Mouse (Mus musculus): Measurements from ENCODE around the gene Ralgapa2. TPM values are rescaled to one million over a fixed set of nuclear protein-coding genes. Genes with fewer than 3 reads are reported as not detected.

Gene Ralgapa2
- total RNA-seq, 2 experiments from 2014 or later, result 10.6 to 11.9 TPM

GRCm38 (mm10) chr2:146278381-146278780 lies 233.8 kb downstream of the Ralgapa2 start:
- ATAC-seq (replicated peaks; ENCODE audit: poor library complexity, severe bottlenecking), result no peak

GRCm38 (mm10) chr2:146266539-146266938 lies 245.6 kb downstream of the Ralgapa2 start:
- no peak for ATAC-seq (replicated peaks; ENCODE audit: poor library complexity, severe bottlenecking)

GRCm38 (mm10) chr2:146265045-146265444 lies 247.1 kb downstream of the Ralgapa2 start:
- peak; percentile 43 for ATAC-seq (replicated peaks; ENCODE audit: poor library complexity, severe bottlenecking)

DNA sequence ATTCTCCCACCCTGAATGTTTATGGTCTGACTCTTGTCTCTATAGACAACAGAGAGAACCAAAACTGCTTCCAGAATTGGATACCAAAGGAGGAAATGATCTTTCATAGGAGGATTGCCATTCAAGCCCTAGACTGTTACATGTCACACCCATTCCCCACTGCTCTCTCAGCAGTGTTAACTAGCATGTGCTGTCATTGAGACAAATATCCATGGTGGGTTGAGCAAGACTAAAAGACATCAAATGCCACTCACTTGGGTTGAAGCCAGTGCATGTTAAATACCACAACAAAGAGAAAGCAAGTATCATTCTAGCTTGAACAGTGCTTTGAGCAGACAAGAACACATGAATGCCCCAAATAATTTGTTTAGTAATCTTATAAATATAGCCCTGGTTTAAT lies 249.2 kb downstream of the Ralgapa2 start:
- ATAC-seq (replicated peaks; ENCODE audit: poor library complexity, severe bottlenecking), result no peak

DNA sequence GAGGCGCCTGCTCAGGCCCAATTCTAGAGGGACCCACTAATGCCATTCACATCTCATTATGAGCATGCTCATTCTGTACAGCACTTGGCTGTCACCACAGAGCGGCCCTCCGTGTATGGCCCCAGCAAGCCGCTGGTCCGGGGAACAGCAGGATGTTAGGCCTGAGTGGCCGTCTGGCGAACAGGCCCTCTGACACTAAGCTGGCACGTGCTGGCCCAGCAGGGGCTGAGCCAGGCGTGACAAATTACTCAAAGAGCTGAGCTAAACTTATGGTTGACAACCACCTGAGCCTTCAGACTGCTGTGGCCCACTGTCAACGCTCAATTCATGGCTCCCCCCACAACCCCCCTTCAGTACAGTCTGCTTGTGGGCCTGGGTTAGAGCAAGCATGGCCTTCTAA lies 249.9 kb downstream of the Ralgapa2 start:
- ATAC-seq (replicated peaks; ENCODE audit: poor library complexity, severe bottlenecking), result no peak

DNA sequence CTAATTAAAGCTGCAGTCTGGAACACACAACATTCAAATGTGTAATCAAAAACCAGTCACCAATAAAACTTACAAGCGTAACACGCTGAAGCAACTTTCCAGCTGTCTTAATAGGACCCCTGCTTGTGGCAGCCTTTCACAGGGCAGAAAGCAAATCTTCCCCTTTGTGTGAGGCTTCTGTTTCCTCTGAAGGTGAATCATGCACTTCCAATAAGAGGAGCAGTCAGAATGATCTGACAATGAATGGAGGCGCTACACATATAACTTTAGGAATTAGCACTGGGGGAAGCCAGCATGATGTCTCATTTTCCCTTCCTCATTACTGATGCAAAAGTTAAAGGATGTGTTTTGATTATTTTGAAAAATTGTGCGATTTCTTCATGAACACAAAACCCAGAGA lies 251.0 kb downstream of the Ralgapa2 start:
- ATAC-seq (replicated peaks; ENCODE audit: poor library complexity, severe bottlenecking), result no peak

DNA sequence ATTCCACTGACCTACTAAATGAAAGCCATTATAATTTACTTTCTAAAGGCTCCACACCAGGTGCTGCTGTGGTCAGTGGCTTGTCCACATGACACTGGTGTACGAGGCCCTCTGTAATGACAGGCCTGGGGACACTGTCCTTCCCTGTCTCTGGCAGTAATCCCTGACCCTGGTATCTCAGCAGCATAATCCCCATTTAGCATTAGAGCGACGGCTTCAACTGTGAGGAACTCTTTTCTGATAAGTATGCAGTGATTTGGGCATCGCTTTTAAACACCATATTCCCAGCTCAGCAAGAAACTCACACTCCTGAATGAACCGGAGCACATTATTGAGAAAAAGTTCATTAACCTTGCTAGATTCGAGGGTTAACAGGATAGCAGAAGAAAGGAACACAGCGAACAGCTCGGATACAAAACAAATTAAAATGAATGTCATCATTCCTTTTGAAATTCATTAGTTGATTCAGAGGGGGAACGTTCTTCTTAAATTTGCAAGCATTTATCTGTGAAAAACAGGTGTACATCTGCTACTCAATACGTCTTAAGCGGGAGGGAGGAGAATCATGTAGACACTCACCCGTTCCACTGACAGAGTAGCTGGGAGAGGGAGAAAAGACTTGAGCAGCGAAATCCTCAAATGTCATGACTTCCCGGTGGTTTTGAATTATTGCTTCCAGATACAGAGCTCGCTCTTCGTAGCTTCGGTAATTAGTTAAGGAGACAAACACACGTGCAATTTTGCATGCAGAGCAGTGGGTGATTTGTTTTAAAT lies 252.2 kb downstream of the Ralgapa2 start:
- no peak for ATAC-seq (replicated peaks; ENCODE audit: poor library complexity, severe bottlenecking)

DNA sequence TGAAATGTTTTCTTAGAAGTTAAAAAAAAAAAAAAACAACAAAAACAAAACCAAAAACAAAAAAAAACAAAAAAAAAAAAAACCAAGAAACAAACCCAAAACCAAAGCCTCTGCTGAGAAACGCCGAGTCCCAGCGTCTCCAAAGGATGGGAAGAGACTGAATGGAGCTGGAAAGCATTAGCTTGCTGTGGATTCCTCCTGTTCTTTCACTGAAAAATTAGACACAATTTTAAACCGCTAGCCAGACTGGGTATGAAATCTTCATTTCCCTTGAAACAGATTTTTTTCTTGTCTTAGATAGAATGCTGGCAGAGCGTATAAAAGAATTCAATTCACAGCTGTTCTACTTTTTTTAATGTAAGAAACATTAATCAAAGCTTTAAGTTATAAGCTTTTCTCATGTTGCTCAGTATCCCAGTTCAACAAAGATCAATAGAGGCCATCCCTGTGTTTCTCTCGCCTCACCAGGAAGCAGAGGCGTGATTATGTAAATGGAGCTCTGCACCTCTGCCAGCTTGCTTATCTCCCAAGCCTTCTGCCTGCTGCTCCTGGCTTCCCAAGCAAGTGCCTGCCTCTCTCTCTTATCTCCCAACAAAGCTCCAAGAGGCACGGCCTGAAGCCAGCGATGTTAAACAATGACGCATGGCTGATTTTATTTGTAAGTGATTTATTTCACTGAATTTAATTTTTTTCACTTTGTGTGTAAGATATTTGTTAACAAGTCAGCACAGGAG lies 253.2 kb downstream of the Ralgapa2 start:
- ATAC-seq (replicated peaks; ENCODE audit: poor library complexity, severe bottlenecking), result no peak

- no peak for ATAC-seq (replicated peaks; ENCODE audit: poor library complexity, severe bottlenecking)
Observed at GRCm38 (mm10) chr2:146257609-146258008, 254.5 kb downstream of the Ralgapa2 start.

DNA sequence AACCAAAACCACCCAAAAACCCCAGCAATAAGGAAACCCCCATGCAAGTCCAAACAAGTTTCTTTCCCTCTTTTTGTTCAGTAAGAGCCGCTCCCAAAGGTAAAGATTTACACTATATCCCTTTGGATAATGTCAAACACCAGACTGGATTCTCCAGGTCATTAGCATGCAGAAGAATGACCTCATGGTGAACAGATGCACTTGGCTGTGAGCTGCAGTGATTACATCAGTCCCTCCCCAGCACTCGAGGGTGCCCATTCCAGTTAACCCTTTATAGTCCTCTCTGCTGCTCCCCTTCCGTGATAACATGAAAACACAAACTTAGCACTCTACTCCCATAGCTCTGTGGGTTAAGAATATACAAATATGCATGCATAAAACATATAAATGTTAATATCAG lies 255.1 kb downstream of the Ralgapa2 start:
- no peak for ATAC-seq (replicated peaks; ENCODE audit: poor library complexity, severe bottlenecking)

DNA sequence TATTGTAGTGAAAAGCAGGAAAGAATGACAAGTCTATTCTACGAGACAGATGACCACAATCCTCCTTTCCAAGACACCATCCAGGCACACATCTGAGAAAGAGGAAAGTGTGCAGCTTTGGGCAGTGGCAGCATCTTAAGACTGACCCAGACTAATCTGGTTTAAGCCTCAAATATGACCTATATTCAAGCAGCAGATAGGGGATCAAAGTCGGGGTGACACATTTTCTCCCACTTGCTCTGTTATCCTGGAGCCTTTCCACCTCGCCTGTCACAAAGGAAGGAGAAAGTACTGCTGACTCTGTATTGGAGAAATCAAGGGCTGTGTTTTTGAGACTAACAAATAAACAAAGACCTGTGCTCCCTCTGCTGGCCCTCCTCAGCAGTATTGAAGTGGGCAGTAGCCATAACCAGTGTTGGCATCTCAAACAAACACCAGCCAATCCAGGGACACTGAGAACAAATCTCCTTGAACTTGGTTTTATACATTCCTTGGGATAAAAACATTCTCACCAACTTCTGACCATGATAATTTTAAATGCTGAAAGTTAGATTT lies 255.7 kb downstream of the Ralgapa2 start:
- no peak for ATAC-seq (replicated peaks; ENCODE audit: poor library complexity, severe bottlenecking)

DNA sequence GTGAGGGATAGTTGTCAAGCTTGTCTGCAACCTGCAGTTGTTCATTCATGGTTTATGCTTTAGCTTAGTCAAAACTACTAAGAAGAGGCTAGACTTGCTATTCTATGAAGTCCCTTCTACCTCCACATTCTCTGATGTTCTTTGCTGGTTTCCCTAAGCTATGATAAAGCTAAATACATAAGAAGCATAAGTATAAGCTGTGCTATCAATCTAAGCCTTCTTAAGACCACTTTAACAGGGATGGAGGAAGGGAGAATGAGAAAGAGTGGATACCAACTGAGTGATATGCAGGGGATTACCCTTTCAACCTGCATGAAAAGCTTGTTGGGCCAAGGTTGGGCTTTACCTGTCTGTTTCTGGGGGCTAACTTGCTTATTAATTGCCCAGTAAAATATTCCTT lies 256.5 kb downstream of the Ralgapa2 start:
- no peak for ATAC-seq (replicated peaks; ENCODE audit: poor library complexity, severe bottlenecking)

- ATAC-seq (replicated peaks; ENCODE audit: poor library complexity, severe bottlenecking), result no peak
Observed at GRCm38 (mm10) chr2:146254387-146254786, 257.8 kb downstream of the Ralgapa2 start.

GRCm38 (mm10) chr2:146250236-146250904 lies 261.8 kb downstream of the Ralgapa2 start:
- no peak for ATAC-seq (replicated peaks; ENCODE audit: poor library complexity, severe bottlenecking)

DNA sequence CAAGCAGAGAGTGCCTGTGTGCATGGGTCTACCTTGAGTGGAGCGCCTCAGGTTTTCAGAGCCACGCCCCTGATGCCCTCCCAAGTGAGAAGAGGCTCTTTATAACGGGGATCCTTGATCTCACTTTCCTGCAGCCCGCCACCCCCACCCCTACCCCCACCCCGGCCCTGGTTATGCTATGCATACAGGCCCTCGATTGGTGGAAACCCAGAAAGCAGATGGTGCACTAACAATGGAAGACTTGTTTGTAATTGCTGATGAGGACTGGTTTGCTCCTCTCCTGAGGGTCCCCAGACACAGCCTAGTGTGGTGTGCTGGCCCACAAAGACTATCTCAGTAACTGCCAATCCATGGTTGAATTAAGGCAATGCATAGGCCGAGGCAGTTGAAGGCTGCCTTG lies 263.1 kb downstream of the Ralgapa2 start:
- ATAC-seq (replicated peaks; ENCODE audit: poor library complexity, severe bottlenecking), result no peak

- ATAC-seq (replicated peaks; ENCODE audit: poor library complexity, severe bottlenecking), result no peak
Observed at GRCm38 (mm10) chr2:146247576-146247975, 264.6 kb downstream of the Ralgapa2 start.

DNA sequence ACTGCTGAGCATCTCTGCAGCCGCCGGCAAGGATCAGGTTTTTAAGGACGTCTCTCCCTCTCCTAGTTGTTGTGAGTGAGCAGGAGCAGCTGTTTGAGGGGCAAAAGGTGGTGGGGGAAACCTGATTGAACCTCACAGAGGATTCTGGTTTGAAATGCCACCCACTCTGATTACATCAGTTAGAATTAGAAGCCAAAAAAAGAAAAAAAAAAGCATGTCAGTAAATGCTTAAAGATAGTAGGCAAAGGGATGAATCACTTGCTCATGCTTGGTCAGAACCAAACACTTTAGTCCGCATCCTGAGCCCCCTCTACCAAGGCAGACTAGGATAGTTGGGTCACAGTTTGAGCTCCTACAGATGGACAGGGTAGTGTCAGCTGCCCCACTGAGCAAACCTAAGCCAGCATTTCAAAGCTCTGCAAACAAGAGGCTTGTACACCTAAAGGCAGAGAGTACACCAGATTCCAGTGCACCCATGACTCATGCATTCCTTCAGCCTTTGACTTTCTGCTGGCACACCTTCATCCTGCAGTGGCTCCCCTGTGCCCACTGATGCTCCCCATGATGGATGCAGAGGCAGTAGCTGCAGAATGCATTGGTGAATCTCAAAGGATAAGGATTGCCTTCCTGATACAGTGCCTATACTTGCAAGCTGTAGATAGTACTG lies 265.6 kb downstream of the Ralgapa2 start:
- no peak for ATAC-seq (replicated peaks; ENCODE audit: poor library complexity, severe bottlenecking)

DNA sequence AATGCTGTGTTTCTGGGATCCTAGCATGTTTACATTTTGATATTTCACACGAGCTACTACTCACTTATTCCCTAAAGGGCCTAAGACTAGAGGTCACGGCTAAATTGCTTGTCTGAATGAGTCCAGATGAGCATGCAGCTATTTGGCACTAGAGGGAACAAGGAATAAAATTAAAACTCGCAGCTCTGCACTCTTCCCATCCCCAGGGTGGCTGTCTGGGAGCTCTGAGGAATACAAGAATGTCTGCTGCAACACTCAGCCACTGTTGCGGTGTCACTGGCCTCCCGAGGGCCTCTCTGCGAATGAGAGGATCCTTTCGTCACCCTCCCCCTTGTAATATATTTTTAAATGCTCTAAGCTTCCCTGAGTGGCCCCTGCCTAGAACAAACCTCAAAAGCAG lies 266.7 kb downstream of the Ralgapa2 start:
- no peak for ATAC-seq (replicated peaks; ENCODE audit: poor library complexity, severe bottlenecking)

DNA sequence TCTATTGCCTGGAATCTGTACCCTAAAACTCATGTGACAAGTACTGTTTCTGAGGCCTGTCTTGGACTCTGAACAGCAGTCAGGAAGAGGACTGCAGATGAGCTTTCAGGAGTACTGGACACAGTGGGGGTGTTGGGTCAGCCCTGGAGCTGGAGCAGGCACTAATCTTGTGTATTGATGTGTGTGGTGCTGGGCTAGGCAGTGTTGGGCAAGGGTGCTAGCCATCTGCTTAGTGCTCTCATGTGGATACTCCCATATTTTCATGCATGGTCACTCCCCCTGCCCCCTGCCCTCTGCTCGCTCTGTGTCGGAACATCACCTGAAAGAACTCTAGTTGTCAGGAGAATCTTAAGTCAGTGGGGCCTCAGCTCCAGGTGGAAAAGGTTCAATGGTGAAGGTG lies 268.1 kb downstream of the Ralgapa2 start:
- ATAC-seq (replicated peaks; ENCODE audit: poor library complexity, severe bottlenecking), result no peak

DNA sequence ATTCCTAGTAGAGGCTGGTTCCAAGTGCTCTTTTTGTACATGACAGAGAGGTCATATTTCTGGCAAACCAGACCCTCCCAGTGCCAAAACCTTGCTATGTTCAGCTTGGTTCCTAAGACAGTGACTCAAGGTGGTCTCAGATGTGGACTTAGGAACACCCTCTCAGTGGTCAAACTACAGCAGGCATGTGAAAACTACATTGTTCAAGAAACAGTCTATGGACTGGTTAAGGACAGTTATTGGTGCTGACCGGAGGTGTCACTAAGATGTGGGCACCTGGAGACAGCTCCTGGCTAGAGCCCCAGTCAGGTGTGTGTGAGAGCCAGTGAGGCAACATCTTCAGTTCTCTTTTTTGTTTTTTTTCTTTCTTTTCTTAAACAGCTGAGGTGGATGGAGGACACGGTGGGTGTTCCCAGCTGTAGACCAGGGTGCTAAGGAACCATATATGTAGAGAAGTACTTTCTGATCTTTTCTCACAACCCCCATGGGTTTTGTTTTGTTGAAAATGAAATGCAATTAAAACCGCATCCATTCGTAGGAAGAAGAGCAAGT lies 272.9 kb downstream of the Ralgapa2 start:
- ATAC-seq (replicated peaks; ENCODE audit: poor library complexity, severe bottlenecking), result no peak

Data from granulocyte monocyte progenitor cell, adult 5-6 weeks (primary cell).